Mouse (Mus musculus): ENCODE data around the gene Ltbp4.
A peak's percentile ranks its signal among the peaks of the same experiment; 100 is the strongest.

Ltbp4 gene

DNA sequence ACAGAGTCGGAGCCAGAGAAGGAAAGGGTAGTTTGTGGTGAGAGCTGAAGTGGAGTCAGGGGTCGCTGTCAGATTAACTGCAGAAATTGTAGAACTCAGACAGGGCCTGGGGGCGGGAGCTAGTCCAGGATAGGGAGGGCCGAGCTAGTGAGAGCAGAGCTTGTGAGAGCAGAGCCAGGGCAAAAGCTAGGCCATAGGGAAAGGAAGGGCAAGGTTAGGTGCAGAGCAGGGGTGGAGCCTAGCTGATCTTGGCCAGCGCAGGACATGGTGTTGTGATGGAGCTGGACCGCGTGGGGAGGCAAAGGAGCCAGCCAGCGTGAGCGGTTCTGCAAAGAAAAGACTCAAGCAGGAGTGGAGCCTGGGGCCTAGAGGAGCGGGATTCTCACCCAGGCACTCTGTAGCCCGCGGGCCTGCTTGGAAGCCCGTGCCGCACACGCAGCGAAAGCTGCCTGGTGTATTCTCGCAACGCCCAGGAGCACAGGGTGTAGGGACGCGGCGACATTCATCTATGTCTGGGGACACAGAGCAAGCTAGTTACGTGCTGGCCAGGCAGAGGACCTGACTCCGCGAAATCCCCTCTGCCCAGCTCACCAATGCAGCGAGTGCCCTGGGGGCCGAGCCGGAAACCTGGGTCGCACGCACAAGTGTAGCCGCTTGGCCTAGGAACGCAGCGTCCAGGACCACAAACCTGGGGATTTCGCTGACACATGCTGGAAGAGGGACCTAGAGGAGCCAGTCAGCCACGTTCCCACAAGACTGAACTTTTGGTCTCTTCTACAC lies 11.2 kb downstream of the Ltbp4 start:
- DNase-seq (ENCODE audit: low spot score), result no peak

DNA sequence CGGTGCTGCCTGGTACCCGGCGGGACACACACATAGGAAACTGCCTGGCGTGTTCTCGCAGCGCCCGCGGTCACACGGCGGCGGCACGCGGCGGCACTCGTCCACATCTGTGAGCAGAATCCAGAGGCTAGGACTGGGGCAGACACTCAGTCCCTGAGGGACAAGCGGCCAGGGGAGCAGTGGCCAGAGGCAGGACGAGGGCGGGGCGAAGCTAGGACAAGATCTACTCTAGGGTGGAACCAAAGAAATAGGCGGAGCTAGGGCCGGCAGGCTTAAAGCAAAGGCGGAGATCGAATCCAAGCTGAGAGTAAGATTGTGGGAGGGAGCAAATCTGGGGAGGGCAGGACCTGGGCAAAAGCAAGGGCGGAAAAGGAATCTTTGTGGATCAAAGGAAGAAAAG lies 11.8 kb downstream of the Ltbp4 start:
- no peak for DNase-seq (ENCODE audit: low spot score)

DNA sequence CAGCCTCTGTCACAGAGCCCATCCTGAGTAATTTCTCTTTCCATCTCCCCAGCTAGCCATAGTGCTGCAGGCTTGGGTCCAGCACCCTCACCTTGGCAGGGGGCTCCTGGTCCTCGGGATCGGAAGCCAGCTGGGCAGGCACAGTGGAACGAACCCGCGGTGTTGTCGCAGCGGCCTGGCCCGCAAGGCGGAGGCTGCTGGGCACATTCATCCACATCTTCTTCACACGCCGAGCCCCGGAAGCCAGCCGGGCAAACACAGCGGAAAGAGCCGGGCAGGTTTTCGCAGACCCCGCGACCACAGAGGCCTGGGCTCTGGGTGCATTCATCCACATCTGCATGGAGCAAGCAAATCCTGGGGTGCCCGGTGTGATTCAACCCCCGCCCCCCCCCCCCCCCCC lies 12.6 kb downstream of the Ltbp4 start:
- DNase-seq (ENCODE audit: low spot score), result no peak

DNA sequence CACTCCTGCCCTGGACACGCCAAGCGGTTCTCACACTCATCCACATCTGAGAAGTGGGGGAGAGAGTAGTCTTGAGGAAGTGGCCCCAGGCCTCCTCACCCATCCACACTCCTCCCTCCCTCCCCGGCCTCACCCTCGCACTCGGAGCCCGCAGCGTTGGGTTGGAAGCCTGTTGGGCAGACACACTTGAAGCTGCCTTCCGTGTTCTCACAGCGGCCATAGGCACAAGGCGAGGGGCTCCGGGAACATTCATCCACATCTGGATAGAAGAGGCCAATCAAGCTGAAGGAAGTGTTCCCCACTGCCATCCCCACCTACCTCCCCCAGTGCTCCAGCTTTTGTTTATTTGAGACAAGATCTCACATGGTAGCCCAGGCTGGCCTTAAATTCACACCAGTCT lies 13.3 kb downstream of the Ltbp4 start:
- no peak for DNase-seq (ENCODE audit: low spot score)

DNA sequence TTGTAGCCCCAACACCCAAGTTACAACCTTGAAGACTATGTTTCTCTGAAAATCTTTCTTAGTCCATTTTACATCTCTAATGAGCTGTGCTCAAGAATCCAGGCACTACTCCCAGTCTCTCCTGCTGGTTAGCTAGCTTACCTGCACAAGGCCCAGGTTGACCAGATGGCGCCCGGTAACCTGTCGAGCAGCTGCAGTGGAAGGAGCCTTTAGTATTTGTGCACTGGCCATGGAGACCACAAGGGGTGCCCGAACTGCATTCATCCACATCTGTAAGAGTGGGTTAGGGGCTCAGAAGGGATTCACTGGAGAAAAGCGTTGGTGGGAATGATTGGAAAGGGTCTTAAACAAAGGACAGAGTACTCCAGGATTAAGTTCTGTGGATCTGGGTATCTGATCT lies 14.5 kb downstream of the Ltbp4 start:
- DNase-seq (ENCODE audit: low spot score), result no peak

DNA sequence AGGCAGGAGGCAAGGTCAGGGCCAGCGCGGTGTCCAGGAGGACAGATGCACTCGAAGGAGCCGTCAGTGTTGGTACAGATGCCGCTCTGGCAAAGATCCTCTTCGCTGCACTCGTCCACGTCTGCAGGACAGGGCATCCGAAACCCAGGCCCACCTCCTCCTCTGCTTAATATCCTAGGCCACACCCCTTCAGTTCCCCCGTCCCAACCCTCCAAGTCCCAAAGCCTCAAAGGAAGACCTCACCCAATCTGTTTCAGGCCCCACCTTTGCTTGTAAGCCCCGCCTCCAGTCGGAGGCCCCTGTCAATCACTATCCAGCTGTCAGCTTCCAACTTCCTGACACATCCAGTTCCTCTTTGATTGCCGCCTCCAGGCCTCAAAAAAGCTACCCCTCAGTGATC lies 15.2 kb downstream of the Ltbp4 start:
- DNase-seq (ENCODE audit: low spot score), result no peak

DNA sequence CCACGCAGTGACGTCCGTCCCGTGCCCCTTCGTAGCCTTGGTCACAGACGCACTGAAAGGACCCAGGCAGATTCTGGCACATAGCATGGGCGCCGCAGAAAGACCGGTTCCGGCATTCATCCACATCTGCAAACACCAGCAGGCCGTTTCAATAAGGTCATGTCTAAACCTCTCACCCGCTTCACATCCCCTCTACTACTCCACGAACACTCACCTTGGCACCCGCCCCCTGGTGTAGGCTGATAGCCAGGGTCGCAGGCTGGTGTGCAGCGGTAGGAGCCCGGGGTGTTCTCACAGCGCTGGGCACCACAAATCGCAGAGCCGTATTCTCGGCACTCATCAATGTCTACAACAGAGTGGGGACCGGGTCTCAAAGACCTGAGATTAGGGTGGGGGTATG lies 18.1 kb downstream of the Ltbp4 start:
- DNase-seq (ENCODE audit: low spot score), result no peak

DNA sequence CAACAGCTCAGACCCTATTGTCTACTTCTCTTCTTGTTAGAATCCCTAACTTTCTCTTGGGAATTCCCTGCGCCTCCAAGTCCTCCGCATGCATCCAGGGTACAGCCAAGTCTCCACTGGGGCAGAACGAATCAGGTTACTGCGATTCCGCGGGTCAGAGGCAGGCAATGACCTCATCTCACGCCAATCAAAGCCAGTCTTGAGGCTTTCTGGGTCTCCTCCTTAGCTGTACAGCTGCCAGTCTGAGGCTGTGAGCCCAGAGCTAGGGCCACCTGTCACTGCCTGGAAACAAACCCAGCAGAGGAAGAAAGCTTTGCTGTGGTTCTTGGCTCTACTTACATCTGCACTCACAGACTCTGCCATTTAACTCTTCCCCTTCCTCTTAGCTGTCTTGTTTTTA lies 21.5 kb downstream of the Ltbp4 start:
- DNase-seq (ENCODE audit: low spot score), result no peak

DNA sequence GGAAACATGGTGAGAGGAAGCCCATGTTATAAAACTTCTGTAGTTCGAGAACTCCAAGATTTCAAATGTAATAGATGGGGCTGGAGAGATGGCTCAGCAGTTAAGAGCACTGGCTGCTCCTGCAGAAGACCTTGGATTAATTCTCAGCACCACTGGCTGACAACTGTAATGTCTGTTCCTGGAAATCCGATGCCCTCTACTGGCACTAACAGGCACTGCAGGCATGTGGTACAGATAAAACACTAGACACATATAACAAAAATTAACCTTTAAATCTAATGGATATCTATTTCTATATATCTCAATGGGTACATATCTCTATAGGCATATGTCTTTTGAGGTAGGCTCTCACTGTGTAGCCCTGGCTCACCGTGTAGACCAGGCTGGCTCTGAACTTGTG lies 23.1 kb downstream of the Ltbp4 start:
- no peak for DNase-seq (ENCODE audit: low spot score)

DNA sequence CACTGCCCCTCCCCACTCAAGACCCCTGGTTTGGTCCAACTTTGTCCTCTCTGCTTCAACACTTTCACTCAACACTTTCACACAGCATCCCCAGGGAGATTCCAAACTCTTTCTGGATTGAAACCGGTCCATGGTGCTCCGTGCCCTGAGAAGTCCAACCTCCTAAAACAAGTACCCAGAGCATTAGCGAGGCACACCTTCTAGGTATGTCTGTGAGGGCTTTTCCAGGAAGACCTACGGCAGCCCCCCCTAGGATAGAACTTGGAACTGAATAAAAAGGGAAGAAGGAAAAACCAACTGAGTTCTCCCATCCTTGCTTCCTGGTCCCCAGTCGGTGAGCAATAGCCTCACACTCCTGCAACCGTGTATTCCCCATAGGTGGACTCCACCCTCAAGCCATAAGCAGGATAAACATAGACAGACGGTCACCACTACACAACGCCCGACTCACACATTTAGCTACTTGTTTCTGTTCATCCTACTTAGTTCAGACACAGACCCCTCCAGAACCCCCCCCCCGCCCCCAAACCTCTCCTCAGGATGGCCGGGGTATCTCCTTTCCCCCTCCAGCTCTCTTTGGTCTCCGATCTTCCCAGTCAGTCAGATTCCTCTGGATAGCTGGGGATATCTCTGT lies 25.7 kb downstream of the Ltbp4 start:
- no peak for DNase-seq (ENCODE audit: low spot score)

DNA sequence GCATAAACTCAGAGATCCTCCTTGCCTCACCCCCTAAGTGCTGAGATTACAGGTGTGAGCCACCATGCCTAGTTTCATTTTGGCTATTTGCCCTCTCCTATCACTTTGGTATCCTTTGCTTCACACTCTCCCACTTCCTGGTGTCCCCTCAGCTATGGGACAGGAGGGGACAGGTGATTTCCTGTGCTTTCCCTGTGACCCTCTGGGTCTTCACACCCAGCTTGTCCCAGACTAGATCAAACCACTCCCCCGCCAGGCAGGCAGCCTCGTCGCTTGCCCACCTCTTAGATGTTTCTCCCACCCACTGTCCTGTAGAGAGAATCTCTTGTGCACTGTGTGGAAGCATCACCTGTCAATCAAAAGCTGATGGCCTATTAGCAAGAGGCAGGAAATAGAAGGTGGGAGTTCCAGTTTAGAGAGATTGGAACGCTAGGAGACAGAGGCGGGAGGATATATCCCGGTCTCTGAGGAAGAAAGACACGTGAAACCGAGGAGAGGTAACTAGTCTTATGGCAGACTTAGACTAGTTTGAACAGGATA lies 26.4 kb downstream of the Ltbp4 start:
- DNase-seq (ENCODE audit: low spot score), result no peak

DNA sequence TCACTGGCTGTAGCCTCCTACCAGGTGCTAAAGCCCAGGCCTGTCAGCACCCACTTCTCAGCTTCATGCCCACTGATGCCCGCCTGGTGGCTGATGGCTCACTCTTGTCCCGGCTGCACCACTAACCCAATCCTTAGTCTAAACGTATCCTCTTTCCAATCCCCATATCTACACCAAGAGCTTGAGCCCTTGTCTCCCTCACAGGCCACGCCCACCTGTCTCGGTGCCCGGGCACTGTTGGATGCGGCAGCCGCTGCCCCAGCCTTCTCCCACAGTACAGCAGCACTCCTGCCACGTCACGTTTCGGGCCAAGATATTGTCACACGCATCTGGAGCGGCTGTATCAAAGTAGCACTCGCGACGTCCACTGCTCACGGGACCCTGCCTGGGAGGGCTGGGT lies 27.2 kb downstream of the Ltbp4 start:
- DNase-seq (ENCODE audit: low spot score), result no peak

DNA sequence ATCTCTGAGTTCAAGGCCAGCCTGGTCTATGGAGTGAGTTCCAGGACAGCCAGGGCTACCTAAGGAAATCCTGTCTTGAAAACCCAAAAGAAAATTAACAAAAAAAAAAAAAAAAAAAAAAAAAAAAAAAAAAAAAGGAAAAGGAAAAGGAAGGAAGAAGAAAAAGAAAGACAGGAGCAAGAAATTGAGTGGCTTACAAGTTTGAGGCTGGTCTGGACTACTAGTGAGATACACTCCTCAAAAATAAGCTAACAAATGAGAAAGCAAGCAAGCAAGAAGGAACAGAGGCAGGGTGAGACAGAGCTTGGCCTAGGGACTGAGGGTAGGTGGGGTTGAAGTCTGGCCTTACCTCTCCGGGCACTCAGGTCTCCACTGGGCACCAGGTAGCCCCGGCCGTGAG lies 27.7 kb downstream of the Ltbp4 start:
- no peak for DNase-seq (ENCODE audit: low spot score)

DNA sequence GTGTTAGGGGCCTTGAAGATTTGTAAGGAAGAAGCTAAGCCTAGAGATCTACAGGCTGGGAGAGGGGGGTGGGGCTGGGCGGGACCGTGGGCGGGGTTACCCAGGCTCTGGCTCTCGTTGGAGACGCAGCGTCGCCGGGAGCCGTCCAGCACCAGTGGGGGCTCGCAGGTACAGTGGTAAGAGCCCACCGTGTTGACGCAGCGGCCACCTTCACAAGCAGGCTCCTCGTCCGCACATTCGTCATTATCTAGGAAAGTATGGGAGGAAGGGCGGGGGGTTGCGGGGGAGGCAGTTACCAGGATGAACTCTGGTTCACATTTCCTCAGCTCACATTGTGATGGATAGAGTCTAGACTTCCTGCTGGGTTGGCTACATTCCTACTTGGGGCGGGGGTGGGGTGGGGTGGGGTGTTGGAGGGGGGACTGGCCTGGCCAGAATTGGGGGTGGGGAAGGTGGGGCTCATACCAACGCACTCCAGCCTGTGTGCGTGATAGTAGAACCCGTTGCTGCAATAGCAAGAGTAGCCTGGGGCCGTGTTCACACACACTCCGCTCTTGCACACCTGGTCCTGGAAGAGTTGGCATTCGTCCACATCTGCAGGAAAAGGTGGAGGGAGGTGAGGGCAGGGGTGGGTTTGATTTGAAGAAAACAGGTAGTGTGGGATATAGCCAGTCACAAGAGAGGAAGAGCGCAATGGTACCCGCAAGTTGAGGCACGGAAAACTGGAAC lies 28.5 kb downstream of the Ltbp4 start:
- no peak for DNase-seq (ENCODE audit: low spot score)

DNA sequence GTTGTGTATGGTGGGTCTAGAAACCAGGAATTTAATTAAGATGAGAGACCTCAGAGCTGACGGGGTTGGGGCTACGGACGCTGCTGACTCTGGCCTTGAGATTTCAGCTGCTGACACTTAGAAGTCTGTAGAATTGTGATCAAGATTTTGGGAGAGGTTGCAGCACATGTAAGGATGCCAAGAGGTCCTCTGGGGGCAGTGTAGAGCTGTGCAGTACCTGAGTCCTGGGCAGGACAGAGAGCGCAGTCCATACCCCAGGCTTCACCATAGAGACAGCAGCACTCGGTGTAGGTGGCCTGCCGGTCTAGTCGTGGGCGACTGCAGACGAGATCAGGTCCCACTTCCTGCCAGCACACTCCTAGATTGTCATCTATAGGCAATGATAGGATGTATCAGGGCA lies 29.9 kb downstream of the Ltbp4 start:
- DNase-seq (ENCODE audit: low spot score), result no peak

DNA sequence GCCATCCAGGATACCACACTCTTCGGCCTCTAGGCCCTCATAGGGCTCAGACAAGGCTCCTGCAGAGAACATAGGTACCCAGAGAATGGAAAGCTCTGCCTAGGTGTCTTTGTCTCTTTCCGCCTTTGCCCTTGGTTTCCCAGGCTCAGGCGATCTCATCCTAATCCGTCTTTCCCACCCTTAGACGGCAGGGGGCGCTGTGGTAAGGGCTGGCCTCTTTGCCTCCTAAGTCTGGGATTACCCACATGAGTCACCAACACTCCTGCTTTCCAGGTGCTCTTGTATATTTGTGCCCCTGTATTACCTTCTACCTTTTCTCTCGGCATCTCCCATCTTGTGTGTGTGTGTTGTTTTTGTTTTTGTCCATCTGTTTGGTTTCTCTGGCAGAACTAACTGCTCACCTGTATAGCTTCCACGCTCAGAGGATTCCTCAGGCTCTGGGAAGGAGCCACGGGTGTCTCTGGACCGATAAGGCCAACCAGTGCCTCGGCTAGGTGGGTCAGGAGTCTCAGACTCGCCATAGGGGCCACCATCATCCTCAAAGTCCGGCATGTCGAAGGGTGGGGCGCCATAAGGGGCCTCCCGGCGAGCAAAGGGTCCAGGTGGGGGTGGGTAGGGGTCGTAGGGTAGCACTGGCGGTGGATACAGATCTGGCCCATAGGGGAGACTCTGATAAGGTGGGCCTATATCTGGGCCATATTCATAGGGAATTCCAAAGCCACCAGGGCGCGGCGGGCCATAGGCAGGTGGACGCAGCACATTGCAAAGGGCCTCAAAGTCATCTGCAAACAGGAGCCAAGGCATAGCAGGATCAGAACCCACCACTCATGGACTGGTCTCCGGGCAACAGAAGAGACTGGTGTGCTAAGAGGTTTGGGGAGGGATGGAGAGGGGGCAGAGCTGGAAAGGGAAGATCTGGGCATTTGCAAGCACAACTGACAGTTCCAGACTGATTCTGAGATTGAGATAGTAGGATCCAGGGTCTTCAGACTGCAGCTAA lies 31.0 kb downstream of the Ltbp4 start:
- peak; percentile 43 for DNase-seq (ENCODE audit: low spot score)

DNA sequence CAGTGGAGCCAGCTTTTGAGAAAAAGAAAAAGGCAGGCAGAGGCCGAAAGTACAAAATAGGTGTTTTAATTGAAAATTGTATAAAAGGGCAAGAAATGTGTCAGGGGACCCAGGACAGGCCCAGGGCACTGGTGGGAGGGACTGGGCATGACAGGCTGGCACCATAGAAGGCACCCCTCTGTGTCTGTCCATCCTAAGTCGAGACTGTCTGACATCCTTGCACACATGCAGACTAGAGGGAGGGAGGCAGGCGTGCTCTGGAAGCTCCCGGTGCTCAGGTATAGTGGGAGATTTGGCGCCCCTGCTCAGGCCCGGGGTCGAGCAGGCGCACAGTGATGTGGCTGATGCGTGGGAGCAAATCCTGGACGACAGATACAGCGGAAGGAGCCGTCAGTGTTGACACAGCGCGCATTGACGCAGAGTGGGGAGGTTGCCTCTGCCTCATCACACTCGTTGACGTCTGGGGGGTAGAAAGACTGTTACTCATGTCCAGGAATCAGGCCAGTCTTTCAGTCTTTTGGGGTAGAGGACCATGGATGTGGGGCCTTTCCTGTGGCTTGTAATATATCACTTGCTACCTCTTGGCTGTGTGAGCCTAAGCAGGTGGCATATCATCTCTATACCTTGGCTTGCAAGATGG lies 32.3 kb downstream of the Ltbp4 start:
- DNase-seq (ENCODE audit: low spot score), result no peak

DNA sequence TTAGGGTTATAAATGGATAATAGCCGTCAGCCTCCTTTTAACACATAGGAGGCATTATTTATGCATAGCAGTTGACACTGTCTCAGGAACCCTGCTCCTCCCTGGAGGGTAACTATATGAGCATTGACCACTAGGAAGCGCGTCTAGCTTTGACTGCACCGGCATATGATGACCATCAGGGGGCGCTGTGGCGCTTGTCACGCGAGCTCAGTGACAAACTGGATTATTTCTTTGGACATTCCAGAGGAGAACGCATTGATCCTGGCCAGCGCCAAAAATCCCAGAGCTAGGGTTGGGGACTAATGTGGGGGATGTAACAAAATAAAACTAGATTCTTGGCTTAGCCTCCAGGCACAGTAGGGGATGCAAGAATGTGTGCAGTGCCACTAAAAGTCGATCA lies 35.3 kb downstream of the Ltbp4 start:
- DNase-seq (ENCODE audit: low spot score), result peak; percentile 55

DNA sequence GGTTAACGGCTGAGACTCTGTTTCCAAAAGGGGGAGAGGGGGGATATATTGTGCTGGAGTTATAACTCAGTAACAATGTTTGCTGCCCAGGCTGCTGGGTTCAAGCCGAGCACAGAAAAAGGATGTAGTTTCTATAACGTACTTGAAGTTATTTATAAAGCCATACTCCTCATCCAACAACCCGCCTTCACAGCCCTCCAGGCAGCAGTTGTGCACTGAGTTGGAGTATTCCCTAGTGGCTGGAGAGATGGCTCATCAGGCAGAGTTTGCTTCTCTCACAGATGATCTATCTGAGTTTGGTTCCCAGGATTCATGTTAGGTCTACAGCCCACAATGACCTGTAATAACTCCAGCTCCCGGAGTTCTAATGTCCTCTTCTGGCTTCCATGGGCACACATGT lies 36.7 kb downstream of the Ltbp4 start:
- DNase-seq (ENCODE audit: low spot score), result no peak

DNA sequence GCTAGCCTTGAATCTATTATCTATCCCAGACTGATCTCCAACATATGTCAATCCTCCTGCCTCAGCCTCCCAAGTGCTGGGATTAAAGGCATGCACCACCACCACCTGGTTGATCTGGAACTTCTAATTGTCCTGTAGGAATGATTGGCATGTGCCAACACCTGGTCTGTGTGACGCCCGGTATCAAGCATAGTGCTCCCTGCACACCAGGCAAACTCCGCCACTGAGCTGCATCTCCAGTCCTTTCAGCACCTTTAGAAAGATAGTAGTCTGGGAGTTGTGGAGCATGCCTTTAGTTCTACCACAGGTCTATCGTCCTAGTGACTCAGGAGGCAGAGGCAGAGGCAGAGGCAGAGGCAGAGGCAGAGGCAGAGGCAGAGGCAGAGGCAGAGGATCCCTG lies 37.1 kb downstream of the Ltbp4 start:
- DNase-seq (ENCODE audit: low spot score), result no peak

DNA sequence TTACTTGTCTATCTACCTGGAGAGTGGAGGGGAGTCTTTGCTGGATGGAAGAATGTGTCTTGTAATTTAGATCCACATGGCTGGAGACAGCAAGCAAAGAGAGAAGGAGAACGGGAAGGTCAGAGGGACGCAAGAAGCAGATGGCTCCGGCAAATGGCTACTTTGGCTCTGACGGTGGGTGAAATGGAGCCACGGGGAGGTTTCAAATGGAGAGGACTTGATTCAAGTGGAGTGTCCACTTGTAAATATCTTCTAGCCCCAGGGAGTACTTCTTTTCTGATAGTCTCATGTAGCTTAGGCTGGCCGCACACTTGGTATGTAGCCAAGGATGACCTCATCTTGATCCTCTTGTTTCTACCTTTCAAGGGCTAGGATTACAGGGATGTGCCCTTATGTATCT lies 38.7 kb downstream of the Ltbp4 start:
- no peak for DNase-seq (ENCODE audit: low spot score)

Measured in c-Kit-positive CD71-positive TER-119-positive erythroid progenitor cells, embryonic 14.5 days (primary cell).